Mouse (Mus musculus) adrenal gland, postnatal 10 days (tissue): ENCODE results near the gene Bicd1. TPM values are rescaled to one million over a fixed set of nuclear protein-coding genes. Genes with fewer than 3 reads are reported as not detected.

Source experiments
- DNase-seq: peaks from one replicate; pipeline ENCODE4 v3.0.0; 2021; ENCODE audit warnings: mixed read lengths
- microRNA-seq: library from miRNA; unstranded; fragments of <30 nt; microRNA quantifications from one replicate; pipeline ENCODE4 v1.2.0, GENCODE M21; 2021
- total RNA-seq, 2 experiments: library from RNA; stranded (reverse); gene quantifications; 2 replicates each; pipeline ENCODE4 v1.2.3; 2021

Bicd1 gene
- total RNA-seq, 2 experiments from 2014 or later = 5.4 to 5.5 TPM

DNA sequence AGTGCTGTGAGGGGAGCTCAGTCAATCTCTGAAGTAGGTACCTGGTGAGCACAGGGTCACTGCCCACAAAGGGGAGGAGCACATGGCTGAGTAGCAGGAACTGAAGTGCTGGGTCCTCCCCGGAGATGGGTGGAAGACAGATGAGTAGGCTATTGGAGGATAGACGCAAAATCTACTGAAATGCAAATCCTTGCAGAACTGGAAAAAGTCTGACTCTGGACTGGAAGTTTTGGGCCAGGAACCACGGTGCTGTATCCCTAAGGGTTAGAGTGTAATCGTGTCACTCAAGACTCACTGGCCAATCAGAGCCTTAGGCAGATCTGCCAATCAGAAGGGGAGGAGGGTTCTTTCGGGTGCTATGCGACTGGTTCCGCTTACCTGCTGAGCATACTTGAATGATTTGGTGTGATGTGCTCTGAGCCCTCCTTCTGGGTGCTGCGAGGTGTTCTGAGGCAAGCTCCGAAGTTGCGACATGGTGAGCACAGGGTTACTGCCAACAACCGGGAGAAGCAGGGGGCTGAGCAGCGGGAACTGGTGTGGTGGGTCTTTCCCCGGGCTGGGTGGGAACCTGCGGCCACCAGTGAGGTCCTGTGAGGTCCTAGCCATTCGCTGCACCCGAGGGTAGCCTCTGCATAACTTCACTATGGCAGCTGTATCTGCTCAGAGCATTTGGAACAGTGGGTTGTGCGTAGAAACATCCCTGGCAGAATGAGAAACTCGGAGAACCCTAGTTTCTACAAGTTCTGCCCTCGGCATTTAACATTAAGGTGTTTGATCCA, 157.2 kb downstream of the Bicd1 start:
- peak; percentile 68 for DNase-seq

DNA sequence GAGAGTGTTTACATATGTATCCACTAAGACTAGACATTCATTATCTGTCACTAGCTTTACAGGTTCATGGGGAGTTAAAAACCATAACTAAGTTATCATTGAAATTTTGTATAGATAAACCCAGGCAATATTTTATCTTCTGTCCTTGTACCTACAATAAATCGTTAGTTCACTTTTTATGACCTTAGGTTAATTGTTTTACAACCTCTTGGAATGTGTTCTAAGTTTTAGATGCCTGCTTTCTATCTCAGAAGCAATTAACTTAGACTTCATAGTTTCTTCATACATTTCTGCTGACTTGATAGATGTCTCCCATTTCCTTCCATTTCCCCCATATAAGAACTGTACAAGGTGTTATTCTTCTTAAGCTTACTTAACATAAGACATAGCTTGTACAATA, 158.5 kb downstream of the Bicd1 start:
- no peak for DNase-seq

DNA sequence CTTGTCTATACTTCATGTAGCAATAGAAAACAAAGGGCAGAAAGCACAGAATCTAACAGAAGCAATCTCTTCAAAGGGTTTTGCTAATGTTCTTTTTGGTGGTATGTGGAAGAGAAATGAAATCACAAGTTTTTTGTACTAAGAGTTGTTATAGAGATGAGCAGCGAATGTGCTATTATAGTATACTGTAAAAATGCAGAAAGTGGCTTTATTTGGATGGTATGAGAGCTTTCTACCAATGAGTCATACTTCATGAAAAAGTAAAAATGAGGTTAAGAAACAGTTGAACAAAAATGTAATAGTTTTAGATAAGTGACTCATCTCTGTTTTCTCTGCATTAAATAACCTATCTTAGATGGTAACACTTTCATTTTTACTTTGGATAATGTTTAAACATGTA, 165.6 kb downstream of the Bicd1 start:
- DNase-seq = no peak

DNA sequence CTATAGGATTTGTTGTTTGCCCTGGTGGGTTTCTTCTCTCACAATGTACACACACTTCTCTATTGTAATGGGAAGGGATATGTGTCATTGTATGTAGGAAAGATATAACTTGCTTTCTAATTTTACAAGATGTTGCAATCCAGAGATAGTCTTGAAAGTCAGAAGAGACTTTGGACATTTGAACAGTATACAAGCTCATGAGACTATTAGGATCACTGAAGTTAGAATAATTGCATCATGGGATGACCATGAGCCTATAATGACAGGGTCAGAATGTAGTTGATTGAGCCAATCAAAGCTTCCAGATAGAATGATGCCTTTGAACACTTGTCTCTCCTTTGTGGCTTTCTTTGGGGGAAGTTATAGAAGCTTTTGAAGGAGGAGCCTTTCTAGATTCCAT, 171.4 kb downstream of the Bicd1 start:
- no peak for DNase-seq

DNA sequence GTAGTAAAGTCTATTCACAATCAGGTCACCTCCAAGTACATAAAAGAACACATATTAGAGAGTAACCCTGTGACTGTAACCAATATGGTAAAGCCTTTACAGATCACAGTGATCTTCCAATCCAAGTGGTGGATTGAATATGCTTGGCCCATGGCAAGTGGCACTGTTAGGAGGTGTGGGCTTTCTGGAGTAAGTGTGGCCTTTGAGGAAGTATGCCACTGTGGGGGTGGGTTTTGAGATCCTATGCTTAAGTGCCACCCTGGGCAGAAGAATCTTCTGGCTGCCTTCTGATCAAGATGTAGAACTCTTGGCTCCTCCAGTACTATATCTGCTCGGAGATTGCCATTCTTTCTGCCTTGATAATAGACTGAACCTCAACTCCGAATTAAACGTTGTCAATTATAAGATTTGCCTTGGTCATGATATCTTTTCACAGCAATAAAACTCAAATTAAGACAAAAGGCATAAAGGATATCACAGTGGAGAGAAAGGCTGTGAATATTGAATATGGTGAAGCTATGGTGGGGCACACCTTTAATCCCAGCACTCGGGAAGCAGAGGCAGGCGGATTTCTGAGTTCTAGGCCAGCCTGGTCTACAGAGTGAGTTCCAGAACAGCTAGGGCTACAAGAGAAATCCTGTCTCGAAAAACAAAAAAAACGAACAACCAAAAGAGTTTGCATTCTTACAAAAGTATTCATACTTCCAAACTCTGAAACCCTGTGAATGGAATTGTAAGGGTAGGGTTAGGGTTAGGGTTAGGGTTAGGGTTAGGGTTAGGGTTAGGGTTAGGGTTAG, 177.2 kb downstream of the Bicd1 start:
- no peak for DNase-seq

Small RNAs within 50 kb of the gene (microRNA-seq; reads per million reads assigned to microRNA genes)
- gene Gm24307 = not detected

Other genes starting within 250 kb of the Bicd1 start
- 10 to 100 TPM; 25.0 to 26.0 TPM for gene Amn1, start 220.2 kb upstream of the Bicd1 start, total RNA-seq
- 10 to 100 TPM; 34.2 to 46.3 TPM for gene Resf1, start 99.5 kb upstream of the Bicd1 start, total RNA-seq